Mouse (Mus musculus) liver, embryonic 14.5 days (tissue): Measurements from ENCODE around the gene Rfk.

Experiments used
- CTCF ChIP-seq: IDR thresholded peaks from 2 replicates; pipeline ENCODE4 v1.5.1; 2016; ENCODE audit warnings: antibody characterized with exemption, low read depth, control low read depth
- EP300 ChIP-seq: IDR thresholded peaks from 2 replicates; pipeline ENCODE4 v1.6.1; 2016; ENCODE audit warnings: antibody characterized with exemption, low read depth

GRCm38 (mm10) chr19:17393841-17394591 is at the start of gene Rfk:
- no peak for TF ChIP-seq CTCF
- no peak for TF ChIP-seq EP300
